Mouse (Mus musculus) lung, postnatal 0 days (tissue): ENCODE results near the gene Kcnq2.

Source experiments
- CTCF ChIP-seq: IDR thresholded peaks from 2 replicates; pipeline ENCODE4 v1.5.1; 2016; ENCODE audit warnings: antibody characterized with exemption, mild to moderate bottlenecking
- EP300 ChIP-seq: IDR thresholded peaks from 2 replicates; pipeline ENCODE4 v1.6.1; 2016; ENCODE audit warnings: antibody characterized with exemption, mild to moderate bottlenecking, control low read depth

GRCm38 (mm10) chr2:181070136-181070535 lies 65.0 kb downstream of the Kcnq2 start:
- no peak for TF ChIP-seq CTCF
- no peak for TF ChIP-seq EP300
